Mouse (Mus musculus) hindbrain, embryonic 11.5 days (tissue): ENCODE measurements around the gene Ppp2r2c. TPM values are rescaled to one million over a fixed set of nuclear protein-coding genes. Genes with fewer than 3 reads are reported as not detected.

Source experiments
- ATAC-seq: fragments of 200-750 bp; cut with Nextera tagmentation; 2 replicates; pipeline ENCODE4 v1.8.0; 2017; ENCODE audit warnings: mild to moderate bottlenecking, moderate TSS enrichment, moderate library complexity; ENCODE audit not compliant: low FRiP score
- DNase-seq: peaks from one replicate; pipeline ENCODE4 v3.0.0-alpha.2; 2015; ENCODE audit warnings: low spot score
- H3K27ac ChIP-seq: fragments of 300-500 bp; sonication (generic); 2 replicates; pipeline ENCODE4 v1.5.1; 2014; ENCODE audit warnings: mild to moderate bottlenecking, low read depth, low read length
- H3K27me3 ChIP-seq: fragments of 300-500 bp; sonication (generic); 2 replicates; pipeline ENCODE4 v1.6.1; 2014; ENCODE audit warnings: mild to moderate bottlenecking, low read length, moderate library complexity, mixed read lengths; ENCODE audit not compliant: control insufficient read depth, insufficient read depth
- H3K36me3 ChIP-seq: fragments of 300-500 bp; sonication (generic); 2 replicates; pipeline ENCODE4 v1.6.1; 2014; ENCODE audit warnings: mild to moderate bottlenecking, low read length, moderate library complexity, mixed read lengths; ENCODE audit not compliant: control insufficient read depth, insufficient read depth
- H3K4me1 ChIP-seq: fragments of 300-500 bp; sonication (generic); replicated peaks from 2 replicates; pipeline ENCODE4 v1.6.1; 2014; ENCODE audit warnings: low read length, mixed read lengths; ENCODE audit not compliant: control insufficient read depth, insufficient read depth
- H3K4me2 ChIP-seq: fragments of 300-500 bp; sonication (generic); replicated peaks from 2 replicates; pipeline ENCODE4 v1.6.1; 2014; ENCODE audit warnings: mild to moderate bottlenecking, low read depth, low read length
- H3K4me3 ChIP-seq: fragments of 300-500 bp; sonication (generic); 2 replicates; pipeline ENCODE4 v1.5.1; 2014; ENCODE audit warnings: low read depth, low read length
- H3K9ac ChIP-seq: fragments of 300-500 bp; sonication (generic); 2 replicates; pipeline ENCODE4 v1.6.1; 2014; ENCODE audit warnings: low read depth, low read length
- H3K9me3 ChIP-seq: fragments of 300-500 bp; sonication (generic); 2 replicates; pipeline ENCODE4 v1.6.1; 2016; ENCODE audit warnings: low read length; ENCODE audit not compliant: control insufficient read depth
- WGBS: fragments of 180-500 bp; shearing (Covaris S2); extraction: QIAGEN DNeasy Blood & Tissue Kit; methylation state at CpG from one replicate; pipeline ENCODE4 v1.1.7; 2014; 5-methylcytosine and 5-hydroxymethylcytosine counted together
- polyA plus RNA-seq: library from polyadenylated mRNA; unstranded; fragments of >200 nt; fragmentation: Nextera tagmentation; extraction: Ambion mirVana; gene quantifications from 2 replicates; pipeline ENCODE4 v1.2.1, GENCODE M21; 2014

The Ppp2r2c gene
- polyA plus RNA-seq, 1 experiment from 2014 or later, result 1.9 TPM

GRCm38 (mm10) chr5:36909545-36909944, 41.2 kb downstream of the Ppp2r2c start:
- no peaks in the 10 kb centered on the region for H3K9me3 ChIP-seq
- H3K4me2 ChIP-seq, result no peak overlapping the region
- ATAC-seq, result no peak
- WGBS, result 89% methylated on average over 21 of the region's 21 CpGs
- no peaks in the 10 kb centered on the region for H3K36me3 ChIP-seq
- no peaks in the 10 kb centered on the region for H3K27me3 ChIP-seq
- DNase-seq, result no peak
- H3K27ac ChIP-seq, result no peak overlapping the region
- 0 out of 2 replicates have a peak, but pooled peaks cover 2% of the 10 kb centered on the region for H3K4me1 ChIP-seq
- H3K9ac ChIP-seq, result no peak overlapping the region
- H3K4me3 ChIP-seq, result no peak overlapping the region

DNA sequence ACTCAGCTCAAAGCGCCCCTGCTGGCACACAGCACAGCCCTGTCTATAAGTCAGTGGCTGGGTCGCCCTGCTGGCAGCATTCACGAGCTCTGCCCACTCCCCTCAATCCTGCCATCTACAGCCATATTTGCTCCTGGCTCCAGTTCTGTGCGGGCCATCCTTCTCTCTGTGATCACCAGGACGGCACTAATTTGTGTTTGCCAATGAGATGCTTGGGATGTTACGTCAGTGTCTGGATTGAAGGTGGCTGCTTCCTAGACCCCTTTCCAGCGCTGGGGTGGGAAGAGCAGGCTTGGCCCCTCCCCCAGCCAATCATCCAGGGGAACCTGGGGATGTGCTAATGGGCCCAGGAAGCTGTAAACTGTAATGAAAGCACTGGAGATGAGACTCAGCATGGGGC, 42.7 kb downstream of the Ppp2r2c start:
- DNase-seq (no peak), ATAC-seq (no peak; the same call in 1 of the 2 replicates)
- Histone ChIP-seq H3K9ac (no peak overlapping the region), H3K9me3 (no peaks in the 10 kb centered on the region), H3K4me1 (0 out of 2 replicates have a peak, but pooled peaks cover 2% of the 10 kb centered on the region), H3K36me3 (no peaks in the 10 kb centered on the region), H3K27me3 (no peaks in the 10 kb centered on the region), H3K4me3 (no peak overlapping the region), H3K4me2 (no peak overlapping the region), H3K27ac (no peak overlapping the region)
- 36% methylated on average over 7 of the region's 7 CpGs for WGBS

- H3K9ac ChIP-seq, result no peak overlapping the region
- no peaks in the 10 kb centered on the region for H3K27me3 ChIP-seq
- WGBS, result 80% methylated on average over 11 of the region's 11 CpGs
- no peaks in the 10 kb centered on the region for H3K9me3 ChIP-seq
- H3K36me3 ChIP-seq, result no peaks in the 10 kb centered on the region
- H3K4me1 ChIP-seq, result 0 out of 2 replicates have a peak, but pooled peaks cover 2% of the 10 kb centered on the region
- no peak for ATAC-seq
- no peak for DNase-seq
- no peak overlapping the region for H3K27ac ChIP-seq
- no peak overlapping the region for H3K4me2 ChIP-seq
- no peak overlapping the region for H3K4me3 ChIP-seq
Observed at GRCm38 (mm10) chr5:36911759-36912352, 43.5 kb downstream of the Ppp2r2c start.

GRCm38 (mm10) chr5:36912602-36913310, 44.4 kb downstream of the Ppp2r2c start:
- no peaks in the 10 kb centered on the region for H3K9me3 ChIP-seq
- no peak overlapping the region for H3K4me3 ChIP-seq
- no peaks in the 10 kb centered on the region for H3K27me3 ChIP-seq
- no peak for DNase-seq
- no peak overlapping the region for H3K4me2 ChIP-seq
- no peaks in the 10 kb centered on the region for H3K4me1 ChIP-seq
- 74% methylated on average over 14 of the region's 14 CpGs for WGBS
- no peak overlapping the region for H3K9ac ChIP-seq
- H3K36me3 ChIP-seq, result no peaks in the 10 kb centered on the region
- no peak for ATAC-seq
- no peak overlapping the region for H3K27ac ChIP-seq

DNA sequence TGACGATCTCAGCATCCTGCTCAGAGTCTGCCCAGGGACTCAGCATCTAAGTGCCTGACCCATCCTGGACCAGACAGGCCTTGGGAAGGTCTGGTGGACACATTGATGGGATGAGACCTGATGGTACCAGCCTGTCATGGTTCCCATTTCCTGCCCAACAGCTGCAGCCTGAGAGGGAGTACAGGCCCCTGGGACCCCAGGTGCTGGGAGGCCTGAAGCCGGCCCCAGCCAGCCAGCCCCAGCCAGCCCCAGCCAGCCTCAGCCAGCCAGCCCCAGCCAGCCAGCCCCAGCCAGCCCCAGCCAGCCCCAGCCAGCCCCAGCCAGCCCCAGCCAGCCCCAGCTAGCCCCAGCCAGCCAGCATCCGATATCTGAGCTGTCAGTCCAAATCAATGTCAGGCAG, 46.9 kb downstream of the Ppp2r2c start:
- H3K27ac ChIP-seq, result no peak overlapping the region
- no peaks in the 10 kb centered on the region for H3K4me1 ChIP-seq
- H3K4me2 ChIP-seq, result no peak overlapping the region
- no peak overlapping the region for H3K4me3 ChIP-seq
- no peaks in the 10 kb centered on the region for H3K9me3 ChIP-seq
- H3K27me3 ChIP-seq, result no peaks in the 10 kb centered on the region
- no peaks in the 10 kb centered on the region for H3K36me3 ChIP-seq
- WGBS, result 74% methylated on average over 3 of the region's 3 CpGs
- no peak overlapping the region for H3K9ac ChIP-seq
- no peak for ATAC-seq
- no peak for DNase-seq

- Histone ChIP-seq H3K9me3 (no peaks in the 10 kb centered on the region), H3K4me2 (no peak overlapping the region), H3K36me3 (no peaks in the 10 kb centered on the region), H3K4me3 (no peak overlapping the region), H3K9ac (no peak overlapping the region), H3K4me1 (no peaks in the 10 kb centered on the region), H3K27me3 (no peaks in the 10 kb centered on the region), H3K27ac (no peak overlapping the region)
- WGBS, result 87% methylated on average over 4 of the region's 4 CpGs
- ATAC-seq, result no peak
- no peak for DNase-seq
Observed at GRCm38 (mm10) chr5:36916581-36916980, 48.3 kb downstream of the Ppp2r2c start.

GRCm38 (mm10) chr5:36917245-36917644, 48.9 kb downstream of the Ppp2r2c start:
- Histone ChIP-seq H3K27me3 (no peaks in the 10 kb centered on the region), H3K9me3 (no peaks in the 10 kb centered on the region), H3K4me3 (no peak overlapping the region), H3K4me1 (no peaks in the 10 kb centered on the region), H3K36me3 (no peaks in the 10 kb centered on the region), H3K27ac (no peak overlapping the region), H3K9ac (no peak overlapping the region), H3K4me2 (no peak overlapping the region)
- ATAC-seq (no peak), DNase-seq (no peak)
- 77% methylated on average over 4 of the region's 4 CpGs for WGBS

GRCm38 (mm10) chr5:36918016-36918415, 49.7 kb downstream of the Ppp2r2c start:
- H3K27ac ChIP-seq, result no peak overlapping the region
- DNase-seq (no peak), ATAC-seq (no peak)
- no peaks in the 10 kb centered on the region for H3K9me3 ChIP-seq
- H3K27me3 ChIP-seq, result no peaks in the 10 kb centered on the region
- H3K9ac ChIP-seq, result no peak overlapping the region
- no peak overlapping the region for H3K4me3 ChIP-seq
- 76% methylated on average over 7 of the region's 7 CpGs for WGBS
- no peaks in the 10 kb centered on the region for H3K4me1 ChIP-seq
- H3K4me2 ChIP-seq, result no peak overlapping the region
- no peaks in the 10 kb centered on the region for H3K36me3 ChIP-seq

DNA sequence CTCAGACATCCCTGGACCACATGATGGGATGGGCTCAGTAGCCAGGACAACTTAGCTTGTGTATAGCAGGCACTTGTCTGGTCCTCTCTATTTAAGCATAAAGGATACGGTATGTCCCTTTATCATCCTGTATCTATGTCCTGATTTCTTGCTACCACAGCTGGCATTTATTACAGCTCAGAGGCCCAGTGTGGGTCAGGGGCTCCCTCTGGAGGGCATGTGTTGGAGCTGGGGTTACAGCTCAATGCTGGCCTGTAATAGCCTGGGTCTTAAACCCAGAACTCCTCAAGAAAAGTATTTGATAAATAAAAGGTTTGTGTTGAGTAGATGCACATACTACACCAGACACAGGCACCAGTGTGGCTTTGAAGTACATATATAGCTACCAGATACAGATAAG, 51.8 kb downstream of the Ppp2r2c start:
- H3K27ac ChIP-seq, result no peak overlapping the region
- DNase-seq (peak; percentile 49), ATAC-seq (0 out of 2 replicates have a peak, but pooled peaks have one; percentile 60)
- H3K4me2 ChIP-seq, result no peak overlapping the region
- no peak overlapping the region for H3K9ac ChIP-seq
- no peaks in the 10 kb centered on the region for H3K9me3 ChIP-seq
- no peaks in the 10 kb centered on the region for H3K27me3 ChIP-seq
- no peaks in the 10 kb centered on the region for H3K36me3 ChIP-seq
- WGBS, result 56% methylated on average over 1 of the region's 1 CpGs
- H3K4me1 ChIP-seq, result no peaks in the 10 kb centered on the region
- H3K4me3 ChIP-seq, result no peak overlapping the region
